Mouse (Mus musculus): ENCODE measurements around the gene Pla2g12b. TPM values are rescaled to one million over a fixed set of nuclear protein-coding genes. Genes with fewer than 3 reads are reported as not detected.
"Not testable (repeated sequence)": the region's sequence is repeated elsewhere in the genome, so short reads cannot be mapped to it uniquely, and the experiment has no call there.

The Pla2g12b gene
- polyA plus RNA-seq, 1 experiment from 2014 or later, result not detected

GRCm38 (mm10) chr10:59367206-59367605 lies 36.3 kb upstream of the Pla2g12b start:
- no peaks in the 10 kb centered on the region for H3K9me3 ChIP-seq (ENCODE audit: control insufficient read depth, low read length)
- H3K9ac ChIP-seq (ENCODE audit: low read length), result no peak overlapping the region
- ATAC-seq (ENCODE audit: insufficient number of reproducible peaks, low FRiP score, low TSS enrichment, low read depth), result no peak
- DNase-seq (ENCODE audit: low spot score), result no peak
- no peak overlapping the region for H3K4me2 ChIP-seq (ENCODE audit: low read depth, severe bottlenecking)
- no peak overlapping the region for H3K27ac ChIP-seq (replicated peaks; ENCODE audit: low read depth, low read length)
- WGBS, result 88% methylated on average over 4 of the region's 4 CpGs
- H3K27me3 ChIP-seq (ENCODE audit: control insufficient read depth, insufficient read depth, low read length), result no peaks in the 10 kb centered on the region
- no peak overlapping the region for H3K4me3 ChIP-seq (ENCODE audit: low read depth, low read length)
- peaks cover 28% of the 10 kb centered on the region; the same call in 1 of the 2 replicates for H3K36me3 ChIP-seq (ENCODE audit: control insufficient read depth, insufficient read depth, low read length)
- no peaks in the 10 kb centered on the region for H3K4me1 ChIP-seq (ENCODE audit: control insufficient read depth, insufficient read depth, low read length)

GRCm38 (mm10) chr10:59368729-59369128 lies 34.7 kb upstream of the Pla2g12b start:
- 84% methylated on average over 8 of the region's 8 CpGs for WGBS
- ATAC-seq (ENCODE audit: insufficient number of reproducible peaks, low FRiP score, low TSS enrichment, low read depth) (no peak), DNase-seq (ENCODE audit: low spot score) (no peak)
- Histone ChIP-seq H3K27me3 (ENCODE audit: control insufficient read depth, insufficient read depth, low read length) (no peaks in the 10 kb centered on the region), H3K27ac (replicated peaks; ENCODE audit: low read depth, low read length) (no peak overlapping the region), H3K4me3 (ENCODE audit: low read depth, low read length) (no peak overlapping the region), H3K36me3 (ENCODE audit: control insufficient read depth, insufficient read depth, low read length) (peaks cover 20% of the 10 kb centered on the region; the same call in 1 of the 2 replicates), H3K9ac (ENCODE audit: low read length) (no peak overlapping the region), H3K4me2 (ENCODE audit: low read depth, severe bottlenecking) (no peak overlapping the region), H3K9me3 (ENCODE audit: control insufficient read depth, low read length) (no peaks in the 10 kb centered on the region), H3K4me1 (ENCODE audit: control insufficient read depth, insufficient read depth, low read length) (no peaks in the 10 kb centered on the region)

- DNase-seq (ENCODE audit: low spot score), result no peak
- H3K27ac ChIP-seq (replicated peaks; ENCODE audit: low read depth, low read length), result no peak overlapping the region
- H3K4me3 ChIP-seq (ENCODE audit: low read depth, low read length), result no peak overlapping the region
- peaks cover 20% of the 10 kb centered on the region; the same call in 1 of the 2 replicates for H3K36me3 ChIP-seq (ENCODE audit: control insufficient read depth, insufficient read depth, low read length)
- 94% methylated on average over 9 of the region's 9 CpGs for WGBS
- no peak for ATAC-seq (ENCODE audit: insufficient number of reproducible peaks, low FRiP score, low TSS enrichment, low read depth)
- H3K4me1 ChIP-seq (ENCODE audit: control insufficient read depth, insufficient read depth, low read length), result no peaks in the 10 kb centered on the region
- no peak overlapping the region for H3K9ac ChIP-seq (ENCODE audit: low read length)
- no peak overlapping the region for H3K4me2 ChIP-seq (ENCODE audit: low read depth, severe bottlenecking)
- no peaks in the 10 kb centered on the region for H3K27me3 ChIP-seq (ENCODE audit: control insufficient read depth, insufficient read depth, low read length)
- no peaks in the 10 kb centered on the region for H3K9me3 ChIP-seq (ENCODE audit: control insufficient read depth, low read length)
Measured at GRCm38 (mm10) chr10:59369426-59369825, 34.0 kb upstream of the Pla2g12b start.

- no peaks in the 10 kb centered on the region for H3K27me3 ChIP-seq (ENCODE audit: control insufficient read depth, insufficient read depth, low read length)
- no peak overlapping the region for H3K4me3 ChIP-seq (ENCODE audit: low read depth, low read length)
- no peak overlapping the region for H3K27ac ChIP-seq (replicated peaks; ENCODE audit: low read depth, low read length)
- H3K9me3 ChIP-seq (ENCODE audit: control insufficient read depth, low read length), result no peaks in the 10 kb centered on the region
- no peak overlapping the region for H3K4me2 ChIP-seq (ENCODE audit: low read depth, severe bottlenecking)
- 85% methylated on average over 10 of the region's 10 CpGs for WGBS
- no peak for ATAC-seq (ENCODE audit: insufficient number of reproducible peaks, low FRiP score, low TSS enrichment, low read depth)
- no peak for DNase-seq (ENCODE audit: low spot score)
- no peaks in the 10 kb centered on the region for H3K36me3 ChIP-seq (ENCODE audit: control insufficient read depth, insufficient read depth, low read length)
- H3K4me1 ChIP-seq (ENCODE audit: control insufficient read depth, insufficient read depth, low read length), result no peaks in the 10 kb centered on the region
- H3K9ac ChIP-seq (ENCODE audit: low read length), result no peak overlapping the region
Measured at GRCm38 (mm10) chr10:59377906-59378305, 25.6 kb upstream of the Pla2g12b start.

- 92% methylated on average over 4 of the region's 4 CpGs for WGBS
Measured at GRCm38 (mm10) chr10:59378728-59379127, 24.7 kb upstream of the Pla2g12b start.

GRCm38 (mm10) chr10:59379927-59380326 lies 23.5 kb upstream of the Pla2g12b start:
- no peak overlapping the region for H3K27ac ChIP-seq (replicated peaks; ENCODE audit: low read depth, low read length)
- ATAC-seq (ENCODE audit: insufficient number of reproducible peaks, low FRiP score, low TSS enrichment, low read depth) (no peak), DNase-seq (ENCODE audit: low spot score) (no peak)
- no peak overlapping the region for H3K4me2 ChIP-seq (ENCODE audit: low read depth, severe bottlenecking)
- H3K27me3 ChIP-seq (ENCODE audit: control insufficient read depth, insufficient read depth, low read length), result no peaks in the 10 kb centered on the region
- WGBS, result 47% methylated on average over 3 of the region's 3 CpGs
- no peak overlapping the region for H3K9ac ChIP-seq (ENCODE audit: low read length)
- H3K9me3 ChIP-seq (ENCODE audit: control insufficient read depth, low read length), result no peaks in the 10 kb centered on the region
- no peaks in the 10 kb centered on the region for H3K36me3 ChIP-seq (ENCODE audit: control insufficient read depth, insufficient read depth, low read length)
- H3K4me1 ChIP-seq (ENCODE audit: control insufficient read depth, insufficient read depth, low read length), result no peaks in the 10 kb centered on the region
- no peak overlapping the region for H3K4me3 ChIP-seq (ENCODE audit: low read depth, low read length)

More at GRCm38 (mm10) chr10:59378728-59379127, 24.7 kb upstream of the Pla2g12b start:
- no peak for ATAC-seq (ENCODE audit: insufficient number of reproducible peaks, low FRiP score, low TSS enrichment, low read depth)
- Histone ChIP-seq H3K36me3 (ENCODE audit: control insufficient read depth, insufficient read depth, low read length) (no peaks in the 10 kb centered on the region), H3K4me3 (ENCODE audit: low read depth, low read length) (no peak overlapping the region), H3K27me3 (ENCODE audit: control insufficient read depth, insufficient read depth, low read length) (no peaks in the 10 kb centered on the region), H3K4me1 (ENCODE audit: control insufficient read depth, insufficient read depth, low read length) (no peaks in the 10 kb centered on the region), H3K9ac (ENCODE audit: low read length) (no peak overlapping the region), H3K4me2 (ENCODE audit: low read depth, severe bottlenecking) (no peak overlapping the region), H3K27ac (replicated peaks; ENCODE audit: low read depth, low read length) (no peak overlapping the region), H3K9me3 (ENCODE audit: control insufficient read depth, low read length) (no peaks in the 10 kb centered on the region)
- DNase-seq (ENCODE audit: low spot score), result no peak

- ATAC-seq (ENCODE audit: insufficient number of reproducible peaks, low FRiP score, low TSS enrichment, low read depth), result no peak
- H3K9me3 ChIP-seq (ENCODE audit: control insufficient read depth, low read length), result no peaks in the 10 kb centered on the region
- 84% methylated on average over 2 of the region's 2 CpGs for WGBS
- no peaks in the 10 kb centered on the region for H3K36me3 ChIP-seq (ENCODE audit: control insufficient read depth, insufficient read depth, low read length)
- H3K4me1 ChIP-seq (ENCODE audit: control insufficient read depth, insufficient read depth, low read length), result no peaks in the 10 kb centered on the region
- H3K9ac ChIP-seq (ENCODE audit: low read length), result no peak overlapping the region
- DNase-seq (ENCODE audit: low spot score), result no peak
- H3K27me3 ChIP-seq (ENCODE audit: control insufficient read depth, insufficient read depth, low read length), result no peaks in the 10 kb centered on the region
- H3K4me2 ChIP-seq (ENCODE audit: low read depth, severe bottlenecking), result no peak overlapping the region
- H3K4me3 ChIP-seq (ENCODE audit: low read depth, low read length), result no peak overlapping the region
- no peak overlapping the region for H3K27ac ChIP-seq (replicated peaks; ENCODE audit: low read depth, low read length)
Measured at GRCm38 (mm10) chr10:59380411-59380821, 23.0 kb upstream of the Pla2g12b start.

- not testable (repeated sequence) for H3K27ac ChIP-seq (replicated peaks; ENCODE audit: low read depth, low read length); H3K4me2 ChIP-seq (ENCODE audit: low read depth, severe bottlenecking); H3K9me3 ChIP-seq (ENCODE audit: control insufficient read depth, low read length); H3K9ac ChIP-seq (ENCODE audit: low read length); H3K27me3 ChIP-seq (ENCODE audit: control insufficient read depth, insufficient read depth, low read length); ATAC-seq (ENCODE audit: insufficient number of reproducible peaks, low FRiP score, low TSS enrichment, low read depth); H3K36me3 ChIP-seq (ENCODE audit: control insufficient read depth, insufficient read depth, low read length); DNase-seq (ENCODE audit: low spot score); H3K4me3 ChIP-seq (ENCODE audit: low read depth, low read length); H3K4me1 ChIP-seq (ENCODE audit: control insufficient read depth, insufficient read depth, low read length)
- WGBS, result 87% methylated on average over 5 of the region's 10 CpGs
Measured at GRCm38 (mm10) chr10:59381563-59381962, 21.9 kb upstream of the Pla2g12b start.

GRCm38 (mm10) chr10:59386951-59387350 lies 16.5 kb upstream of the Pla2g12b start:
- H3K27me3 ChIP-seq (ENCODE audit: control insufficient read depth, insufficient read depth, low read length), result no peaks in the 10 kb centered on the region
- 92% methylated on average over 7 of the region's 8 CpGs for WGBS
- ATAC-seq (ENCODE audit: insufficient number of reproducible peaks, low FRiP score, low TSS enrichment, low read depth) (no peak), DNase-seq (ENCODE audit: low spot score) (no peak)
- peaks cover 9% of the 10 kb centered on the region; the same call in 1 of the 2 replicates for H3K9me3 ChIP-seq (ENCODE audit: control insufficient read depth, low read length)
- no peak overlapping the region for H3K4me2 ChIP-seq (ENCODE audit: low read depth, severe bottlenecking)
- H3K4me3 ChIP-seq (ENCODE audit: low read depth, low read length), result no peak overlapping the region
- no peak overlapping the region for H3K9ac ChIP-seq (ENCODE audit: low read length)
- no peak overlapping the region for H3K27ac ChIP-seq (replicated peaks; ENCODE audit: low read depth, low read length)
- no peaks in the 10 kb centered on the region for H3K4me1 ChIP-seq (ENCODE audit: control insufficient read depth, insufficient read depth, low read length)
- H3K36me3 ChIP-seq (ENCODE audit: control insufficient read depth, insufficient read depth, low read length), result no peaks in the 10 kb centered on the region

Measured in limb, embryonic 11.5 days (tissue).